Mouse (Mus musculus) ES-Bruce4 (cell line): ENCODE results near the gene Fstl4.

ENCODE experiments used
- CTCF ChIP-seq: IDR thresholded peaks from one replicate; pipeline ENCODE4 v1.8.1; 2011; ENCODE audit warnings: low read depth, low read length
- POLR2A ChIP-seq: IDR thresholded peaks from one replicate; pipeline ENCODE4 v1.8.1; 2011; ENCODE audit warnings: low read length; ENCODE audit not compliant: insufficient read depth

- no peak for TF ChIP-seq CTCF
- no peak for TF ChIP-seq POLR2A
Observed at GRCm38 (mm10) chr11:53166478-53166877, 402.0 kb downstream of the Fstl4 start.
